Mouse (Mus musculus): ENCODE measurements around the gene Rbbp5.
"Not testable (repeated sequence)": the region's sequence is repeated elsewhere in the genome, so short reads cannot be mapped to it uniquely, and the experiment has no call there.

Rbbp5 gene

GRCm38 (mm10) chr1:132476928-132477691, at the start of gene Rbbp5:
Gene Rbbp5 (plus strand): TSS chr1:132477365.
- DNase-seq = peak; percentile 92

- no peak for DNase-seq
Measured at GRCm38 (mm10) chr1:132430818-132431217, 46.3 kb upstream of the Rbbp5 start.

- peak; percentile 67 for DNase-seq
Measured at GRCm38 (mm10) chr1:132431716-132432115, 45.4 kb upstream of the Rbbp5 start.

- DNase-seq = no peak
Measured at GRCm38 (mm10) chr1:132433349-132433748, 43.8 kb upstream of the Rbbp5 start.

- no peak for DNase-seq
Measured at GRCm38 (mm10) chr1:132434032-132434431, 43.1 kb upstream of the Rbbp5 start.

- DNase-seq = no peak
Measured at GRCm38 (mm10) chr1:132436320-132436958, 40.7 kb upstream of the Rbbp5 start.

GRCm38 (mm10) chr1:132436960-132437359, 40.2 kb upstream of the Rbbp5 start:
- no peak for DNase-seq

- DNase-seq = no peak
Measured at GRCm38 (mm10) chr1:132437389-132437788, 39.8 kb upstream of the Rbbp5 start.

GRCm38 (mm10) chr1:132440896-132441435, 36.2 kb upstream of the Rbbp5 start:
- no peak for DNase-seq

GRCm38 (mm10) chr1:132449742-132450141, 27.4 kb upstream of the Rbbp5 start:
- no peak for DNase-seq

GRCm38 (mm10) chr1:132464651-132465050, 12.5 kb upstream of the Rbbp5 start:
- no peak for DNase-seq

GRCm38 (mm10) chr1:132468926-132469325, 8.2 kb upstream of the Rbbp5 start:
- DNase-seq = peak; percentile 10

- DNase-seq = no peak
Measured at GRCm38 (mm10) chr1:132469519-132469918, 7.6 kb upstream of the Rbbp5 start.

GRCm38 (mm10) chr1:132470031-132470430, 7.1 kb upstream of the Rbbp5 start:
- DNase-seq = not testable (repeated sequence)

GRCm38 (mm10) chr1:132471032-132471431, 6.1 kb upstream of the Rbbp5 start:
- DNase-seq = no peak

GRCm38 (mm10) chr1:132471499-132471898, 5.7 kb upstream of the Rbbp5 start:
- no peak for DNase-seq

- no peak for DNase-seq
Measured at GRCm38 (mm10) chr1:132472537-132472936, 4.6 kb upstream of the Rbbp5 start.

GRCm38 (mm10) chr1:132474496-132474895, 2.7 kb upstream of the Rbbp5 start:
- no peak for DNase-seq

GRCm38 (mm10) chr1:132476575-132476927, 614 bp upstream of the Rbbp5 start:
- no peak for DNase-seq

GRCm38 (mm10) chr1:132479438-132479837, 2.3 kb downstream of the Rbbp5 start:
- DNase-seq = no peak

- DNase-seq = no peak
Measured at GRCm38 (mm10) chr1:132481619-132482018, 4.5 kb downstream of the Rbbp5 start.

GRCm38 (mm10) chr1:132483234-132483633, 6.1 kb downstream of the Rbbp5 start:
- no peak for DNase-seq

GRCm38 (mm10) chr1:132483759-132484158, 6.6 kb downstream of the Rbbp5 start:
- no peak for DNase-seq

GRCm38 (mm10) chr1:132500535-132500934, 23.4 kb downstream of the Rbbp5 start:
- no peak for DNase-seq

All from kidney, adult 9 months (tissue).